Mouse (Mus musculus): Measurements from ENCODE around the gene Hist1h3g. TPM values are rescaled to one million over a fixed set of nuclear protein-coding genes. Genes with fewer than 3 reads are reported as not detected.
A peak's percentile ranks its signal among the peaks of the same experiment; 100 is the strongest.
"Not testable (repeated sequence)": the region's sequence is repeated elsewhere in the genome, so short reads cannot be mapped to it uniquely, and the experiment has no call there.

Gene Hist1h3g
- polyA plus RNA-seq, 1 experiment from 2014 or later = 5.3 TPM

- Histone ChIP-seq H3K9ac (replicated peaks) (peak overlapping the region; percentile 78), H3K4me2 (replicated peaks) (peak overlapping the region; percentile 100), H3K36me3 (no peaks in the 10 kb centered on the region), H3K4me1 (replicated peaks) (peaks cover 36% of the 10 kb centered on the region), H3K4me3 (replicated peaks) (peak overlapping the region; percentile 55), H3K27me3 (no peaks in the 10 kb centered on the region), H3K27ac (peak overlapping the region; percentile 91), H3K9me3 (no peaks in the 10 kb centered on the region)
- ATAC-seq = peak; percentile 77
- under 1% methylated on average over 53 of the region's 54 CpGs for WGBS
Observed at GRCm38 (mm10) chr13:23554925-23555838, 20.0 kb downstream of the Hist1h3g start.

DNA sequence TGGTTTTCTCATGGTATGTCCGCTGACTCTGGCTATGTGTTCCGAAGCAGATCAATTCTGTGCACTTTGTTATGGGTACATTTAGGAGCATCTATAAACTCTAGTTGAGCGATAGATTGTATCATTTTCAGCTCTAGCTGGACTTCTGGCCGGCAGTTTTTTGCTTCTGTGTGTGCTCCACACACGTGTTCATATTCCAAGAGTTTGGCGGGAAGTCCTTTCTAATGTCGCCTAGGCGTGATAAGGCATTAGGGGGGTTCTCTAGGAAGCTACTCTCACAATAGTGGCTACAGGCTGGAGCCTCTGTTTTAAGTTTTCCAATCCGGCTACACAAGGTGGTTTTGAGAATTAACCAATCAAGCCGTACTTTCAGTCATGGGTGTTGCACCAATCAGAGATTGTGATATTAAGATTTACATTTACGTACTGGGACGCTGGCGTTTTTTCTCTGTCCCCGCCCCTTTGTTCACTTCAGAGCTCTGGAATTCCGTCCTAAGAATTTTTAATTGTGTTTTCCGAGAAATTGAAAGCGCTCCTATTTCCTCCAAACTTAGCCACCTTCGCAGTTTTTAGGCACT, 20.7 kb downstream of the Hist1h3g start:
- WGBS = under 1% methylated on average over 18 of the region's 18 CpGs

DNA sequence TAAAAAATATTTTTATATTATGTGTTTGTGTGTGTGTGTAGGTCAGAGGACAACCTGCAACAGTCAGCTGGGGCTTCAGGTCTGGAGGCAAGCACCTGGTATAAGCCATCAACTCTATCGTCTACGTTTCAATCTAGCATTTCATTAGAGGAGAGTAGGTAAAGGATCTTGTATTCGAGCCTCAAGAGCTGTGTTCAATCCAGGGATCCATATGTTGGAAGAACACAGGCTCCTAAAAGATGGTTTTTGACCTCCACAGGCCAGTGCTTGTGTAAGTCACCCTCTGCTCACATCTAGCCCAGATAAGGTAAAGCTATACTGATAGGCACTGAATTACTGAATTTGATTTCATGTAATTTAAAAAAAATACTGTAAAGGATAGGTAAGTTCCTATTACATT, 21.7 kb downstream of the Hist1h3g start:
- H3K9me3 ChIP-seq = no peaks in the 10 kb centered on the region
- no peaks in the 10 kb centered on the region for H3K27me3 ChIP-seq
- peaks cover 29% of the 10 kb centered on the region for H3K4me1 ChIP-seq (replicated peaks)
- ATAC-seq = no peak
- no peak overlapping the region for H3K9ac ChIP-seq (replicated peaks)
- WGBS = 77% methylated on average over 3 of the region's 3 CpGs
- H3K4me3 ChIP-seq (replicated peaks) = no peak overlapping the region
- 0 out of 2 replicates have a peak overlapping the region, but pooled peaks have one; percentile 20 for H3K4me2 ChIP-seq (replicated peaks)
- no peaks in the 10 kb centered on the region for H3K36me3 ChIP-seq
- H3K27ac ChIP-seq = no peak overlapping the region; the same call in 1 of the 2 replicates

More for the DNA sequence above, 20.7 kb downstream of the Hist1h3g start:
- Histone ChIP-seq H3K27me3 (no peaks in the 10 kb centered on the region), H3K4me1 (replicated peaks) (peaks cover 35% of the 10 kb centered on the region), H3K27ac (peak overlapping the region; percentile 91), H3K9me3 (no peaks in the 10 kb centered on the region), H3K9ac (replicated peaks) (peak overlapping the region; percentile 78), H3K4me3 (replicated peaks) (peak overlapping the region; percentile 55), H3K36me3 (no peaks in the 10 kb centered on the region), H3K4me2 (replicated peaks) (peak overlapping the region; percentile 100)
- peak; percentile 84 for ATAC-seq

DNA sequence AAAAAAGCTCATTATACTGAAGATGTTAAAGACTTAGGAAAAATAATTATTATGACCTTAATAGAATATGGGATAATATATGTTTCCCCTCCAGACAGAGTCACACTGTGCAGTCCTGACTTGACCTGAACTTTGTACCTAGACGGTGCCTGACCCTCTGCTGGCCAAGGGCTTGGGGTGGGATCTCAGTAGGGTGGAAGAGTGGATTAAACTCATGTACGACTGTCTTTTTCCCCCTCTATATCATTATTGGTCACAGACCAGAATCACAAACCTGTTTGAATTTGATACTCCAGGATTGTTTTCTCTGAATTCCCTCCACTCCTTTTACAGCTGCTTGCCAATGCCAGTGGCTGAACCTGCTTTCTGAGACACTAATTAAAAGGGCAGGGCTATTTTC, 25.5 kb downstream of the Hist1h3g start:
- H3K4me3 ChIP-seq (replicated peaks); H3K36me3 ChIP-seq; H3K27ac ChIP-seq; ATAC-seq; H3K27me3 ChIP-seq; H3K9ac ChIP-seq (replicated peaks); H3K9me3 ChIP-seq: not testable (repeated sequence)
- Histone ChIP-seq H3K4me2 (replicated peaks) (peak overlapping the region; percentile 22), H3K4me1 (replicated peaks) (peaks cover 14% of the 10 kb centered on the region)
- WGBS = 15% methylated on average over 2 of the region's 2 CpGs

GRCm38 (mm10) chr13:23561531-23561882, 26.3 kb downstream of the Hist1h3g start:
- H3K27me3 ChIP-seq, H3K36me3 ChIP-seq, H3K9me3 ChIP-seq, ATAC-seq: not testable (repeated sequence)
- H3K4me3 ChIP-seq (replicated peaks) = peak overlapping the region; percentile 47
- peak overlapping the region; percentile 74; the same call in 1 of the 2 replicates for H3K9ac ChIP-seq (replicated peaks)
- H3K27ac ChIP-seq = peak overlapping the region; percentile 98
- WGBS = 0% methylated on average over 2 of the region's 5 CpGs
- H3K4me2 ChIP-seq (replicated peaks) = peak overlapping the region; percentile 67
- peaks cover 11% of the 10 kb centered on the region for H3K4me1 ChIP-seq (replicated peaks)

GRCm38 (mm10) chr13:23561883-23562659, 26.8 kb downstream of the Hist1h3g start, which contains the start of gene Hist1h3e:
TSS of gene Hist1h3e (minus strand) at chr13:23562369.
- ATAC-seq = peak; percentile 98
- peak within 1 kb of the TSS; percentile 98 for H3K27ac ChIP-seq
- not testable (repeated sequence) for H3K9me3 ChIP-seq; H3K4me1 ChIP-seq (replicated peaks); H3K27me3 ChIP-seq; H3K36me3 ChIP-seq
- WGBS = under 1% methylated on average over 59 of the region's 67 CpGs
- peak within 1 kb of the TSS; percentile 67 for H3K4me2 ChIP-seq (replicated peaks)
- peak within 1 kb of the TSS; percentile 47 for H3K4me3 ChIP-seq (replicated peaks)
- H3K9ac ChIP-seq (replicated peaks) = peak within 1 kb of the TSS; percentile 74

- peak overlapping the region; percentile 98 for H3K27ac ChIP-seq
- H3K9ac ChIP-seq (replicated peaks) = peak overlapping the region; percentile 65
- H3K4me3 ChIP-seq (replicated peaks) = peak overlapping the region; percentile 47
- WGBS = 3% methylated on average over 18 of the region's 18 CpGs
- H3K4me2 ChIP-seq (replicated peaks) = peak overlapping the region; percentile 67
- no peaks in the 10 kb centered on the region for H3K27me3 ChIP-seq
- H3K9me3 ChIP-seq = no peaks in the 10 kb centered on the region
- H3K36me3 ChIP-seq = no peaks in the 10 kb centered on the region
- peaks cover 7% of the 10 kb centered on the region for H3K4me1 ChIP-seq (replicated peaks)
- peak; percentile 59 for ATAC-seq
Observed at GRCm38 (mm10) chr13:23562699-23563462, 27.7 kb downstream of the Hist1h3g start.

DNA sequence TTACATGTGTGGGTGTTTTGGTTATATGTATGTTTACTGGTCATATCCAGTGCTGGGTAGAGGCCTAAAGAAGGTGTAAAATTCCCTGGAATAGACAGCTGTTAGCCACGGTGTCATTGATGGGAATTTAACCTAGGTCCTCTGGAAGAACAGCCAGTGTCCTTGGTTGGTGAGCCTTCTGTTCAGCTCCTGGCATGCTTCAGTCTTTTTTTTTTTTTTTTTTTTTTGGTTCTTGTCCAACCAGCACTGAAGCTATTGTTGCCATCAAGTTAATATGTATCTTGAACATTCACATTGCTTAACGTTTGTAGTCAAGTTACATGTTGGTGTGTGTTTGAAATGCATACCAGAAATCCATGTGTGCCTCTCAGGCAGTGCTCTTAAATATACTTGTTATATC, 29.3 kb downstream of the Hist1h3g start:
- H3K4me2 ChIP-seq (replicated peaks) = no peak overlapping the region
- H3K27me3 ChIP-seq = no peaks in the 10 kb centered on the region
- ATAC-seq = no peak
- H3K36me3 ChIP-seq = no peaks in the 10 kb centered on the region
- peaks cover 8% of the 10 kb centered on the region for H3K4me1 ChIP-seq (replicated peaks)
- H3K9me3 ChIP-seq = no peaks in the 10 kb centered on the region
- WGBS = 89% methylated on average over 2 of the region's 2 CpGs
- H3K9ac ChIP-seq (replicated peaks) = no peak overlapping the region
- H3K4me3 ChIP-seq (replicated peaks) = no peak overlapping the region
- H3K27ac ChIP-seq = peak overlapping the region; percentile 98; the same call in 1 of the 2 replicates

DNA sequence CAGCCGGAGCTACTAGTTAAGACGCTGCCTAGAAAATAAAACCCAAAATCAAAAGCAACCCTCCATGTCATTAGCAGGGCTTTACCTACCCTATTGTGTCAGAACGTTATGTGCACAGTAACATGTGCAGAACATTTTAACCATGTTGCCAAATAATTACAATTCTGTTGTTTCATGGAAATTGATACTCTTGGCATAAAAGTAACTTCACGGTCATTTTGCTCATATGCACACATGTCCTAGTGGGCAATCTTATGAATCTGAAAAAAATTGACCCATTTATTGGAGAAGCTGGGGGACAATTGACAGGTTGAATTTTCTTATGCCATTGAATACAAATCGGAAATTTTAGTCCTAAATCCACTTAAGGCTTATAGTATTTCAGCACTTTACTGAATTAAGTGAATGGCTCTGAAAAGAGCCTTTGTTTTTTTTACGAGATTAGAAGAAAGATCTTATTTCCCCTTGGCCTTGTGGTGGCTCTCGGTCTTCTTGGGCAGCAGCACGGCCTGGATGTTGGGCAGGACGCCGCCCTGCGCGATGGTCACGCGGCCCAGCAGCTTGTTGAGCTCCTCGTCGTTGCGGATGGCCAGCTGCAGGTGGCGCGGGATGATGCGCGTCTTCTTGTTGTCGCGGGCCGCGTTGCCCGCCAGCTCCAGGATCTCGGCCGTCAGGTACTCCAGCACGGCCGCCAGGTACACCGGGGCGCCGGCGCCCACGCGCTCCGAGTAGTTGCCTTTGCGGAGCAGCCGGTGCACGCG, 35.2 kb downstream of the Hist1h3g start:
- Histone ChIP-seq H3K27ac (peak overlapping the region; percentile 96), H3K4me2 (replicated peaks) (peak overlapping the region; percentile 75), H3K9ac (replicated peaks) (peak overlapping the region; percentile 61), H3K4me1 (replicated peaks) (peaks cover 30% of the 10 kb centered on the region), H3K4me3 (replicated peaks) (peak overlapping the region; percentile 51)
- H3K27me3 ChIP-seq, ATAC-seq, H3K9me3 ChIP-seq, H3K36me3 ChIP-seq: not testable (repeated sequence)
- under 1% methylated on average over 26 of the region's 41 CpGs for WGBS

DNA sequence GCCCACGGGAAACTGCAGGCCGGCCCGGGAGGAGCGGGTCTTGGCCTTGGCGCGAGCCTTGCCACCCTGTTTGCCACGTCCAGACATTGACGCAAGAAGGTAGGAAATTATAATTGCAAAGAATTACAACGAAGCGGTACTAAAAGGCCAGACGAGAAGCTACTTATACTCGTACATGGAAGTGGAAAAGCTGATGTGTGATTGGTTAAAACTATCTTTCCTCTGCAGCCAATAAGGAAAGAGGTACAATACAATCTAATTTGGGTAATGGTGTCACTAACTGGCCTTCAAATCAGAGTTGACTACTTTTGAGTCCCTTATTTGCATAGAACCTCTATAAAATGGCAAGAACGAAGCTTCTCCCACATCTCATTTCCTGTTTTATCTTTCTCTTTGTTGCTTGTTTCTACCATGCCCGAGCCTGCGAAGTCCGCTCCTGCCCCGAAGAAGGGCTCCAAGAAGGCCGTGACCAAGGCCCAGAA, 35.8 kb downstream of the Hist1h3g start, which contains the start of the genes Hist1h2ae and Hist1h2bg:
Gene Hist1h2ae, minus strand, starts transcription at position 199 of the 482 bp plus-strand sequence.
Gene Hist1h2bg, plus strand, starts transcription at position 375 of the 482 bp plus-strand sequence.
- no peaks in the 10 kb centered on the region for H3K9me3 ChIP-seq
- H3K36me3 ChIP-seq = no peaks in the 10 kb centered on the region
- under 1% methylated on average over 18 of the region's 18 CpGs for WGBS
- peak; percentile 93 for ATAC-seq
- H3K4me3 ChIP-seq (replicated peaks) = peak within 1 kb of the TSS; percentile 51
- H3K4me2 ChIP-seq (replicated peaks) = peak within 1 kb of the TSS; percentile 75
- peak within 1 kb of the TSS; percentile 96 for H3K27ac ChIP-seq
- peak within 1 kb of the TSS; percentile 76 for H3K9ac ChIP-seq (replicated peaks)
- peaks cover 31% of the 10 kb centered on the region for H3K4me1 ChIP-seq (replicated peaks)
- H3K27me3 ChIP-seq = no peaks in the 10 kb centered on the region

Data from midbrain, embryonic 13.5 days (tissue).